11 mouse cellular contexts compared by ENCODE assay signal in the genomic region with DNA sequence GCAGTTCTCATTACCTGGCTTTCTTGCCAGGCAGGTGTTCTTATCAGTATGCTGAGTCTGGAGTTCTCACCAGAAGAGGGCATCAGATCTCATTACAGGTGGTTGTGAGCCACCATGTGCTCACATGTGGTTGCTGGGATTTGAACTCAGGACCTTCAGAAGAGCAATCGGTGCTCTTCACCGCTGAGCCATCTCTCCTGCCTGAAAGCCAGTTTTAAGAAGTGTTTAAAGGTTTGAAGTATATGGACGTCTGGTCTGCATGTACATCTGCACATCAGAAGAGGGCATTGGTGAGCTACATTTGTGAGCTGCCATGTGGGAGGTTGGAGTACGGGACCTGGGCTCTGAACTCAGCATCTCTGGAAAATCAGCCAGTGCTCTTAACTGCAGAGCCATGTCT. TPM values are rescaled to one million over a fixed set of nuclear protein-coding genes. Genes with fewer than 3 reads are reported as not detected.
A peak's percentile ranks its signal among the peaks of the same experiment; 100 is the strongest.
DNase-seq lines count a peak whose midpoint lies in the region; ATAC-seq and TF ChIP-seq lines count a peak whose summit lies in the region.
"Had no signal": no experiment of that assay in that cellular context is flagged by ENCODE, and none has a peak within 500 bp of the region (broad histone marks: within the 10 kb centered on the region; RNA-seq: fewer than 3 reads in every experiment).

No protein-coding gene starts in this region.

- ATAC-seq in midbrain, postnatal 0 days (ENCODE audit: low FRiP score): no peak
- no peak for ATAC-seq in midbrain, embryonic 11.5 days (ENCODE audit: low FRiP score)
- ATAC-seq in Patski: no peak

- peak; percentile 60 for TF ChIP-seq CTCF in midbrain, postnatal 0 days (IDR thresholded peaks at IDR 0.05)
- TF ChIP-seq CTCF in Patski (IDR thresholded peaks at IDR 0.05): peak; percentile 56

- H3K27me3 ChIP-seq in midbrain, postnatal 0 days (ENCODE audit: insufficient read depth, low read length): no peaks in the 10 kb centered on the region
- H3K27me3 ChIP-seq in midbrain, embryonic 11.5 days (ENCODE audit: control insufficient read depth, insufficient read depth, low read length): peaks cover 2% of the 10 kb centered on the region; the same call in 1 of the 2 replicates
- H3K27me3 ChIP-seq in Patski: no peaks in the 10 kb centered on the region

- in situ Hi-C loops in Patski (cut with MboI; ENCODE audit: low pct_unique_long_range_greater_than_20kb): loop anchor here (5.0 kb wide), 2 partner anchors 66 to 166 kb away; no protein-coding TSS in a partner anchor

- peak; percentile 11 for DNase-seq in kidney, adult 18-20 months
- DNase-seq in kidney, adult 8-10 months: no peak
- no peak for DNase-seq in midbrain, postnatal 0 days (ENCODE audit: low spot score)
- DNase-seq in midbrain, embryonic 11.5 days (ENCODE audit: low spot score, missing footprints): no peak
- no peak for DNase-seq in Patski (ENCODE audit: low read depth, low spot score)
- peak; percentile 11 for DNase-seq in yolk sac, embryonic 10.5 days (ENCODE audit: low spot score)
- no peak for DNase-seq in heart, postnatal 14 days
- DNase-seq: cerebellum, postnatal 25 days; thymus, postnatal 25 days had no signal

- H3K4me2 ChIP-seq in midbrain, postnatal 0 days (ENCODE audit: low read depth, low read length, poor library complexity, severe bottlenecking): no peak overlapping the region
- no peak overlapping the region for H3K4me2 ChIP-seq in midbrain, embryonic 11.5 days

- H3K4me1 ChIP-seq in midbrain, postnatal 0 days (ENCODE audit: insufficient read depth, low read length): peaks cover 9% of the 10 kb centered on the region; the same call in 1 of the 2 replicates
- H3K4me1 ChIP-seq in midbrain, embryonic 11.5 days (ENCODE audit: control insufficient read depth, insufficient read depth, low read length): peaks cover 20% of the 10 kb centered on the region

- H3K9ac ChIP-seq in midbrain, postnatal 0 days (replicated peaks; ENCODE audit: low read length, poor library complexity, severe bottlenecking): no peak overlapping the region
- no peak overlapping the region for H3K9ac ChIP-seq in midbrain, embryonic 11.5 days (ENCODE audit: low read length)

- H3K4me3 ChIP-seq in midbrain, postnatal 0 days (ENCODE audit: low read depth, low read length): no peak overlapping the region
- H3K4me3 ChIP-seq in midbrain, embryonic 11.5 days (ENCODE audit: low read depth, low read length): no peak overlapping the region

- no peaks in the 10 kb centered on the region for H3K9me3 ChIP-seq in midbrain, postnatal 0 days (ENCODE audit: low read length)
- H3K9me3 ChIP-seq in midbrain, embryonic 11.5 days (ENCODE audit: control insufficient read depth, low read length): no peaks in the 10 kb centered on the region
- H3K9me3 ChIP-seq: heart, embryonic 10.5 days; limb, embryonic 10.5 days had no signal

- H3K36me3 ChIP-seq in midbrain, postnatal 0 days (ENCODE audit: insufficient read depth, low read length): no peaks in the 10 kb centered on the region
- no peaks in the 10 kb centered on the region for H3K36me3 ChIP-seq in midbrain, embryonic 11.5 days (ENCODE audit: control insufficient read depth, insufficient read depth, low read length)
- H3K36me3 ChIP-seq: heart, embryonic 10.5 days; limb, embryonic 10.5 days had no signal

- WGBS in midbrain, postnatal 0 days: 61% methylated on average over 4 of the region's 4 CpGs
- WGBS in midbrain, embryonic 11.5 days: 64% methylated on average over 4 of the region's 4 CpGs

- intact Hi-C loops in heart, postnatal 14 days (cut with DNase I): loop anchor here (5.0 kb wide), 2 partner anchors 41 to 66 kb away; no protein-coding TSS in a partner anchor

- POLR2A ChIA-PET in Patski (lab: Charles Lee): interaction anchor here (1.0 kb wide), 2 partner anchors 9 to 160 kb away, joined by 4 to 6 read pairs; partner anchors contain the start of genes Ppp4r1 and Vapa

- CTCF ChIA-PET in Patski (lab: Charles Lee): interaction anchor here (1.2 kb wide), 2 partner anchors 9 to 67 kb away, joined by 3 read pairs; partner anchors contain the start of gene Ppp4r1

- H3K27ac ChIP-seq in midbrain, postnatal 0 days (ENCODE audit: low read depth, low read length): no peak overlapping the region
- no peak overlapping the region for H3K27ac ChIP-seq in midbrain, embryonic 11.5 days (ENCODE audit: low read depth, low read length)

RNA-seq across cellular contexts. Expression of gene Rab31, which starts 1.1 kb away (rescaled TPM):
- total RNA-seq in midbrain, postnatal 0 days (2014; rRNA removed): 81.1 and 88.1 TPM in 2 replicates
- polyA plus RNA-seq in midbrain, postnatal 0 days (2015; fragmentation: Nextera tagmentation; extraction: Ambion mirVana): 66.8 and 67.6 TPM in 2 replicates
- 67.6 and 72.9 TPM in 2 replicates for polyA plus RNA-seq in midbrain, embryonic 11.5 days (2014; fragmentation: Nextera tagmentation; extraction: Ambion mirVana)
- polyA plus RNA-seq in Patski (2021): 71.2 TPM
- total RNA-seq in heart, postnatal 14 days (2021): 10 to 100 TPM; 25.7 to 28.7 TPM

RNA-seq across cellular contexts. Expression of gene Ppp4r1, which starts 8.8 kb away (rescaled TPM):
- total RNA-seq in midbrain, postnatal 0 days (2014; rRNA removed): 45.6 and 58.3 TPM in 2 replicates
- 24.2 and 28.6 TPM in 2 replicates for polyA plus RNA-seq in midbrain, postnatal 0 days (2015; fragmentation: Nextera tagmentation; extraction: Ambion mirVana)
- 51.0 and 58.0 TPM in 2 replicates for polyA plus RNA-seq in midbrain, embryonic 11.5 days (2014; fragmentation: Nextera tagmentation; extraction: Ambion mirVana)
- 82.3 TPM for polyA plus RNA-seq in Patski (2021)
- 10 to 100 TPM; 51.8 to 58.6 TPM for total RNA-seq in heart, postnatal 14 days (2021)

Comparison
In these comparisons a context has a peak if more than half of its experiments do, and no peak if none do; other contexts are left out.
1. DNase-seq: peak in kidney, adult 18-20 months (single experiment) and yolk sac, embryonic 10.5 days (single experiment); none in kidney, adult 8-10 months (0 of 2), midbrain, postnatal 0 days (single experiment), midbrain, embryonic 11.5 days (single experiment), Patski (single experiment) and heart, postnatal 14 days (0 of 2).